In genomic region chr14:51172095-51172865, GRCm38 (mm10) we compare ENCODE assay signal across 10 mouse cellular contexts. TPM values are rescaled to one million over a fixed set of nuclear protein-coding genes. Genes with fewer than 3 reads are reported as not detected.
DNase-seq lines count a peak whose midpoint lies in the region; ATAC-seq and TF ChIP-seq lines count a peak whose summit lies in the region.
"Not testable (repeated sequence)": the region's sequence is repeated elsewhere in the genome, so short reads cannot be mapped to it uniquely, and the experiment has no call there.
"Had no signal": no experiment of that assay in that cellular context is flagged by ENCODE, and none has a peak within 500 bp of the region (broad histone marks: within the 10 kb centered on the region; RNA-seq: fewer than 3 reads in every experiment).

No protein-coding gene starts in this region.

- peak; percentile 73 for TF ChIP-seq CTCF in lung, adult 2 months (IDR thresholded peaks at IDR 0.05; ENCODE audit: insufficient read depth, low read length)
- 0 out of 2 replicates have a peak, but pooled peaks have one; percentile 24 for TF ChIP-seq CTCF in olfactory bulb, adult 2 months (IDR thresholded peaks at IDR 0.05; ENCODE audit: insufficient read depth, low read depth, low read length)

- H3K36me3 ChIP-seq in hindbrain, embryonic 11.5 days (ENCODE audit: control insufficient read depth, insufficient read depth, low read length) = not testable (repeated sequence)

- peak; percentile 22 for DNase-seq in WW6 (ENCODE audit: low read depth, low spot score)
- peak; percentile 44 to 62 for DNase-seq in cerebellum, postnatal 14 days
- peak; percentile 76 for DNase-seq in hindbrain, embryonic 11.5 days (ENCODE audit: low spot score)
- peak; percentile 8 for DNase-seq in layer of hippocampus, adult 9-10 months (ENCODE audit: low spot score)
- not testable (repeated sequence) for DNase-seq in lung, adult 2 months
- DNase-seq in thymus, postnatal 0 days (ENCODE audit: low spot score) = peak; percentile 5

- not testable (repeated sequence) for H3K9ac ChIP-seq in hindbrain, embryonic 11.5 days (ENCODE audit: low read depth, low read length)

- TF ChIP-seq POLR2A in lung, adult 2 months (IDR thresholded peaks at IDR 0.05; ENCODE audit: borderline replicate concordance, extremely low read depth, low read depth, low read length); olfactory bulb, adult 2 months (IDR thresholded peaks at IDR 0.05; ENCODE audit: insufficient read depth, low read depth, low read length): not testable (repeated sequence)

- H3K4me2 ChIP-seq in hindbrain, embryonic 11.5 days (replicated peaks; ENCODE audit: low read depth, low read length) = not testable (repeated sequence)

- not testable (repeated sequence) for H3K4me1 ChIP-seq in hindbrain, embryonic 11.5 days (replicated peaks; ENCODE audit: control insufficient read depth, insufficient read depth, low read length); lung, adult 2 months (ENCODE audit: control insufficient read depth, insufficient read depth, low read length); olfactory bulb, adult 2 months (ENCODE audit: control insufficient read depth, insufficient read depth, low read length)

- not testable (repeated sequence) for H3K9me3 ChIP-seq in hindbrain, embryonic 11.5 days (ENCODE audit: control insufficient read depth, low read length)

- H3K27ac ChIP-seq in hindbrain, embryonic 11.5 days (ENCODE audit: low read depth, low read length); olfactory bulb, adult 2 months (ENCODE audit: insufficient read depth, low read depth, low read length): not testable (repeated sequence)

- H3K27me3 ChIP-seq in hindbrain, embryonic 11.5 days (ENCODE audit: control insufficient read depth, insufficient read depth, low read length) = not testable (repeated sequence)

- peak; percentile 66 for ATAC-seq in frontal cortex, adult (ENCODE audit: low TSS enrichment)
- peak; percentile 51; the same call in 1 of the 2 replicates for ATAC-seq in hindbrain, embryonic 11.5 days (ENCODE audit: low FRiP score)

- H3K4me3 ChIP-seq in hindbrain, embryonic 11.5 days (ENCODE audit: low read depth, low read length); lung, adult 2 months (replicated peaks; ENCODE audit: extremely low read depth, low read depth, low read length); olfactory bulb, adult 2 months (ENCODE audit: insufficient read depth, low read depth, low read length): not testable (repeated sequence)

- WGBS in hindbrain, embryonic 11.5 days = 39% methylated on average over 9 of the region's 9 CpGs
- WGBS in lung, adult 2 months = 37% methylated on average over 9 of the region's 9 CpGs
- 38% methylated on average over 9 of the region's 9 CpGs for WGBS in olfactory bulb, adult 2 months

RNA-seq across cellular contexts. Expression of gene Rnase2b, which starts 10.2 kb away (rescaled TPM):
- not detected in 2 replicates for polyA plus RNA-seq in hindbrain, embryonic 11.5 days (2014; fragmentation: Nextera tagmentation; extraction: Ambion mirVana)
- 0.40 TPM in 1 of 2 replicates, not detected in the other for polyA plus RNA-seq in lung, adult 2 months (2012; rRNA removed)
- not detected in 2 replicates for polyA plus RNA-seq in olfactory bulb, adult 2 months (2012; ENCODE audit: insufficient read depth, insufficient read length, low replicate concordance, missing spikeins)
- not detected in 2 replicates for polyA plus RNA-seq in thymus, postnatal 0 days (2015; fragmentation: Nextera tagmentation; extraction: Ambion mirVana)
- polyA plus RNA-seq: hindbrain, embryonic 13.5 days; liver, embryonic 16.5 days had no signal

RNA-seq across cellular contexts. Expression of gene Rnase1, which starts 25.7 kb away (rescaled TPM):
- 0.20 TPM in 1 of 2 replicates, not detected in the other for polyA plus RNA-seq in hindbrain, embryonic 11.5 days (2014; fragmentation: Nextera tagmentation; extraction: Ambion mirVana)
- polyA plus RNA-seq in lung, adult 2 months (2012; rRNA removed) = 3.7 and 4.8 TPM in 2 replicates
- polyA plus RNA-seq in olfactory bulb, adult 2 months (2012; ENCODE audit: insufficient read depth, insufficient read length, low replicate concordance, missing spikeins) = not detected in 2 replicates
- polyA plus RNA-seq in thymus, postnatal 0 days (2015; fragmentation: Nextera tagmentation; extraction: Ambion mirVana) = 1.2 and 1.4 TPM in 2 replicates
- polyA plus RNA-seq: hindbrain, embryonic 13.5 days had no signal

RNA-seq across cellular contexts. Expression of gene Ang2, which starts 26.7 kb away (rescaled TPM):
- polyA plus RNA-seq in hindbrain, embryonic 11.5 days (2014; fragmentation: Nextera tagmentation; extraction: Ambion mirVana) = not detected in 2 replicates
- not detected in 2 replicates for polyA plus RNA-seq in lung, adult 2 months (2012; rRNA removed)
- polyA plus RNA-seq in olfactory bulb, adult 2 months (2012; ENCODE audit: insufficient read depth, insufficient read length, low replicate concordance, missing spikeins) = not detected in 2 replicates
- polyA plus RNA-seq in thymus, postnatal 0 days (2015; fragmentation: Nextera tagmentation; extraction: Ambion mirVana) = 0.55 TPM in 1 of 2 replicates, not detected in the other
- polyA plus RNA-seq: hindbrain, embryonic 13.5 days; liver, embryonic 16.5 days had no signal

RNA-seq across cellular contexts. Expression of gene Ear14, which starts 30.9 kb away (rescaled TPM):
- not detected in 2 replicates for polyA plus RNA-seq in hindbrain, embryonic 11.5 days (2014; fragmentation: Nextera tagmentation; extraction: Ambion mirVana)
- not detected in 2 replicates for polyA plus RNA-seq in lung, adult 2 months (2012; rRNA removed)
- not detected in 2 replicates for polyA plus RNA-seq in olfactory bulb, adult 2 months (2012; ENCODE audit: insufficient read depth, insufficient read length, low replicate concordance, missing spikeins)
- not detected in 2 replicates for polyA plus RNA-seq in thymus, postnatal 0 days (2015; fragmentation: Nextera tagmentation; extraction: Ambion mirVana)
- polyA plus RNA-seq: hindbrain, embryonic 13.5 days; liver, embryonic 16.5 days had no signal

RNA-seq across cellular contexts. Expression of gene Rnase6, which starts 48.6 kb away (rescaled TPM):
- polyA plus RNA-seq in hindbrain, embryonic 11.5 days (2014; fragmentation: Nextera tagmentation; extraction: Ambion mirVana) = 0.24 TPM in 1 of 2 replicates, not detected in the other
- 12.1 and 19.2 TPM in 2 replicates for polyA plus RNA-seq in lung, adult 2 months (2012; rRNA removed)
- not detected in 2 replicates for polyA plus RNA-seq in olfactory bulb, adult 2 months (2012; ENCODE audit: insufficient read depth, insufficient read length, low replicate concordance, missing spikeins)
- 3.1 and 4.6 TPM in 2 replicates for polyA plus RNA-seq in thymus, postnatal 0 days (2015; fragmentation: Nextera tagmentation; extraction: Ambion mirVana)
